Mouse (Mus musculus) MEL (cell line): ENCODE data around the gene Klk14. TPM values are rescaled to one million over a fixed set of nuclear protein-coding genes. Genes with fewer than 3 reads are reported as not detected.

Experiments used
- DNase-seq: peaks from one replicate; pipeline ENCODE4 v3.0.0; 2011; ENCODE audit warnings: low read depth, low spot score
- H3K27ac ChIP-seq: 2 replicates; pipeline ENCODE4 v1.5.1; 2012; ENCODE audit warnings: low read depth, mild to moderate bottlenecking, control low read depth, low read length, moderate library complexity; ENCODE audit not compliant: control insufficient read depth
- H3K27me3 ChIP-seq, 2 experiments: fragments of 150-350 bp in 1 of 2; sonication (generic) in 1 of 2; 2 replicates each; pipeline ENCODE4 v1.6.1; 2012; ENCODE audit warnings: low read length in 2 of 2, mild to moderate bottlenecking in 2 of 2, improper control_type of control experiment in 1 of 2, moderate library complexity in 1 of 2; ENCODE audit not compliant: insufficient read depth in 2 of 2, control insufficient read depth in 1 of 2
- H3K36me3 ChIP-seq, 2 experiments: 2 replicates each; pipeline ENCODE4 v1.6.1; 2012 to 2014; ENCODE audit warnings: low read length in 2 of 2, improper control_type of control experiment in 1 of 2, inconsistent platforms in 1 of 2, mild to moderate bottlenecking in 1 of 2; ENCODE audit not compliant: insufficient read depth in 2 of 2, control insufficient read depth in 1 of 2
- H3K4me1 ChIP-seq, 2 experiments: fragments of 150-350 bp in 1 of 2; sonication (generic) in 1 of 2; 2 replicates each; pipeline ENCODE4 v1.6.1; 2012; ENCODE audit warnings: low read length in 2 of 2, improper control_type of control experiment in 1 of 2, mild to moderate bottlenecking in 1 of 2; ENCODE audit not compliant: insufficient read depth in 2 of 2, control insufficient read depth in 1 of 2
- H3K4me3 ChIP-seq, 2 experiments: fragments of 150-350 bp in 1 of 2; sonication (generic) in 1 of 2; 2 replicates each; pipeline ENCODE4 v1.5.1; 2012; ENCODE audit warnings: low read depth in 2 of 2, low read length in 2 of 2, mild to moderate bottlenecking in 2 of 2, moderate library complexity in 2 of 2, control low read depth in 1 of 2, improper control_type of control experiment in 1 of 2; ENCODE audit not compliant: control insufficient read depth in 1 of 2, insufficient read depth in 1 of 2
- H3K79me2 ChIP-seq: 2 replicates; pipeline ENCODE4 v1.6.1; 2012; ENCODE audit warnings: mild to moderate bottlenecking, low read length, moderate library complexity; ENCODE audit not compliant: control insufficient read depth, poor library complexity, insufficient read depth
- H3K9ac ChIP-seq: 2 replicates; pipeline ENCODE4 v1.6.1; 2012; ENCODE audit warnings: low read depth, mild to moderate bottlenecking, control low read depth, low read length, moderate library complexity; ENCODE audit not compliant: control insufficient read depth, poor library complexity, severe bottlenecking
- H3K9me3 ChIP-seq: fragments of 150-350 bp; sonication (generic); replicated peaks from 2 replicates; pipeline ENCODE4 v1.6.1; 2012; ENCODE audit warnings: mild to moderate bottlenecking, low read length, improper control_type of control experiment, moderate library complexity; ENCODE audit not compliant: insufficient read depth
- BHLHE40 ChIP-seq: IDR thresholded peaks from 2 replicates; pipeline ENCODE4 v1.6.1; 2012; ENCODE audit warnings: low read depth, mild to moderate bottlenecking, inconsistent platforms, low read length, improper control_type of control experiment, borderline replicate concordance
- CTCF ChIP-seq, 3 experiments: IDR thresholded peaks in 2 of 3; conservative IDR thresholded peaks in 1 of 3; 2 replicates each; pipeline ENCODE4 v1.5.1; 2011 to 2012; ENCODE audit warnings: low read length in 3 of 3, low read depth in 2 of 3, mild to moderate bottlenecking in 2 of 3, improper control_type of control experiment in 1 of 3, inconsistent platforms in 1 of 3, mixed read lengths in 1 of 3, moderate library complexity in 1 of 3; ENCODE audit not compliant: control insufficient read depth in 1 of 3, insufficient read depth in 1 of 3, poor library complexity in 1 of 3, severe bottlenecking in 1 of 3
- E2F4 ChIP-seq: IDR thresholded peaks from 2 replicates; pipeline ENCODE4 v1.6.1; 2011; ENCODE audit warnings: low read depth, low read length, improper control_type of control experiment, borderline replicate concordance
- EP300 ChIP-seq, 2 experiments: IDR thresholded peaks; 2 replicates each; pipeline ENCODE4 v1.6.1; 2011; ENCODE audit warnings: improper control_type of control experiment in 2 of 2, low read length in 2 of 2, low read depth in 1 of 2, mild to moderate bottlenecking in 1 of 2
- GATA1 ChIP-seq: IDR thresholded peaks from 2 replicates; pipeline ENCODE4 v1.6.1; 2011; ENCODE audit warnings: low read depth, low read length, improper control_type of control experiment
- HCFC1 ChIP-seq: IDR thresholded peaks from 2 replicates; pipeline ENCODE4 v1.6.1; 2012; ENCODE audit warnings: low read depth, mild to moderate bottlenecking, inconsistent platforms, low read length, improper control_type of control experiment, moderate library complexity
- MAX ChIP-seq: IDR thresholded peaks from 2 replicates; pipeline ENCODE4 v1.6.1; 2011; ENCODE audit warnings: low read length, improper control_type of control experiment
- MAZ ChIP-seq: IDR thresholded peaks from 2 replicates; pipeline ENCODE4 v1.6.1; 2012; ENCODE audit warnings: low read depth, mild to moderate bottlenecking, inconsistent platforms, low read length, improper control_type of control experiment
- MEF2A ChIP-seq: IDR thresholded peaks from 2 replicates; pipeline ENCODE4 v1.6.1; 2014; ENCODE audit warnings: low read depth, mild to moderate bottlenecking, inconsistent platforms, low read length, improper control_type of control experiment; ENCODE audit not compliant: poor library complexity, insufficient replicate concordance, severe bottlenecking; ENCODE audit errors: extremely low read depth
- MXI1 ChIP-seq: IDR thresholded peaks from 2 replicates; pipeline ENCODE4 v1.6.1; 2011; ENCODE audit warnings: mild to moderate bottlenecking, low read depth, low read length, improper control_type of control experiment
- MYB ChIP-seq: IDR thresholded peaks from 2 replicates; pipeline ENCODE4 v1.6.1; 2011; ENCODE audit warnings: mild to moderate bottlenecking, low read depth, low read length, improper control_type of control experiment
- POLR2AphosphoS2 ChIP-seq: IDR thresholded peaks from 2 replicates; pipeline ENCODE4 v1.6.1; 2011; ENCODE audit warnings: low read length, improper control_type of control experiment
- POLR2AphosphoS5 ChIP-seq: IDR thresholded peaks from 2 replicates; pipeline ENCODE4 v1.6.1; 2012; ENCODE audit warnings: low read depth, borderline replicate concordance, mild to moderate bottlenecking, inconsistent platforms, low read length, moderate library complexity, mixed read lengths
- TAL1 ChIP-seq: IDR thresholded peaks from 2 replicates; pipeline ENCODE4 v1.6.1; 2012; ENCODE audit warnings: mild to moderate bottlenecking, inconsistent platforms, low read length, moderate library complexity, mixed read lengths
- TBP ChIP-seq: IDR thresholded peaks from 2 replicates; pipeline ENCODE4 v1.8.0; 2011; ENCODE audit warnings: low read depth, low read length, improper control_type of control experiment
- USF2 ChIP-seq, 2 experiments: IDR thresholded peaks; 2 replicates each; pipeline ENCODE4 v1.6.1; 2011 to 2012; ENCODE audit warnings: improper control_type of control experiment in 2 of 2, low read length in 2 of 2, borderline replicate concordance in 1 of 2, inconsistent platforms in 1 of 2, low read depth in 1 of 2, mild to moderate bottlenecking in 1 of 2; ENCODE audit not compliant: insufficient read depth in 1 of 2
- ZKSCAN1 ChIP-seq: IDR thresholded peaks from 2 replicates; pipeline ENCODE4 v1.6.1; 2012; ENCODE audit warnings: low read depth, mild to moderate bottlenecking, inconsistent platforms, low read length, improper control_type of control experiment, moderate library complexity
- ZMIZ1 ChIP-seq: IDR thresholded peaks from 2 replicates; pipeline ENCODE4 v1.6.1; 2012; ENCODE audit warnings: low read depth, mild to moderate bottlenecking, inconsistent platforms, low read length, improper control_type of control experiment, moderate library complexity
- polyA plus RNA-seq, 2 experiments: library from polyadenylated mRNA; stranded (reverse) in 1 of 2; unstranded in 1 of 2; fragments of >175 nt in 1 of 2; fragments of >200 nt in 1 of 2; gene quantifications; 2 replicates each; pipeline versions ENCODE4 v1.2.1 to v1.2.4; 2012; ENCODE audit warnings: low replicate concordance in 2 of 2, low read depth in 1 of 2; ENCODE audit not compliant: insufficient read length in 2 of 2, insufficient read depth in 1 of 2, missing spikeins in 1 of 2
- total RNA-seq: library from RNA; depleted of rRNA; stranded (reverse); fragments of 300-350 nt; gene quantifications from 2 replicates; pipeline ENCODE4 v1.2.3, GENCODE M21; 2012

Gene Klk14
- total and polyA plus RNA-seq, 3 experiments, result 0.13 TPM; not detected in 2

- Histone ChIP-seq H3K27ac (no peak overlapping the region), H3K4me1 (no peaks in the 10 kb centered on the region), H3K9ac (no peak overlapping the region), H3K4me3 (no peak overlapping the region), H3K27me3 (no peaks in the 10 kb centered on the region), H3K36me3 (no peaks in the 10 kb centered on the region), H3K9me3 (no peaks in the 10 kb centered on the region), H3K79me2 (no peaks in the 10 kb centered on the region)
- TF ChIP-seq HCFC1, result no peak
- no peak for DNase-seq
Measured at GRCm38 (mm10) chr7:43656232-43656631, 34.0 kb upstream of the Klk14 start.

- Histone ChIP-seq H3K9me3 (no peaks in the 10 kb centered on the region), H3K27me3 (no peaks in the 10 kb centered on the region), H3K79me2 (no peaks in the 10 kb centered on the region), H3K4me3 (no peak within 1 kb of the TSS), H3K9ac (no peak within 1 kb of the TSS), H3K4me1 (no peaks in the 10 kb centered on the region), H3K27ac (no peak within 1 kb of the TSS), H3K36me3 (no peaks in the 10 kb centered on the region)
- no peak for DNase-seq
- no peak for TF ChIP-seq BHLHE40
- no peak for TF ChIP-seq ZKSCAN1
- no peak for TF ChIP-seq TBP
- TF ChIP-seq MYB, result no peak
- TF ChIP-seq POLR2AphosphoS5, result no peak
- TF ChIP-seq E2F4, result no peak
- TF ChIP-seq MAX, result no peak
- TF ChIP-seq MAZ, result no peak
- no peak for TF ChIP-seq CTCF (IDR thresholded peaks at IDR 0.05 in 2 of 3, conservative IDR thresholded peaks at IDR 0.05 in 1 of 3; ENCODE audit: control insufficient read depth in 1 of 3, insufficient read depth in 1 of 3, low read depth in 2 of 3, low read length in 3 of 3, poor library complexity in 1 of 3, severe bottlenecking in 1 of 3)
- TF ChIP-seq MXI1, result no peak
- no peak for TF ChIP-seq POLR2AphosphoS2
- no peak for TF ChIP-seq EP300 (IDR thresholded peaks at IDR 0.05; ENCODE audit: low read depth in 1 of 2, low read length in 2 of 2)
- TF ChIP-seq USF2 (IDR thresholded peaks at IDR 0.05; ENCODE audit: borderline replicate concordance in 1 of 2, insufficient read depth in 1 of 2, low read depth in 1 of 2, low read length in 2 of 2), result no peak
- TF ChIP-seq GATA1, result no peak
- TF ChIP-seq HCFC1, result no peak
- TF ChIP-seq MEF2A, result no peak
- no peak for TF ChIP-seq TAL1
- no peak for TF ChIP-seq ZMIZ1
Measured at GRCm38 (mm10) chr7:43660002-43660401, 30.2 kb upstream of the Klk14 start, which contains the start of gene Siglece. Gene Siglece (minus strand): TSS chr7:43660161.
